Mouse (Mus musculus) embryonic facial prominence, embryonic 14.5 days (tissue): ENCODE results near the gene Sptssa. TPM values are rescaled to one million over a fixed set of nuclear protein-coding genes. Genes with fewer than 3 reads are reported as not detected.

Experiments
- microRNA counts: library from miRNA; unstranded; fragments of <30 nt; microRNA quantifications from one replicate; lab custom pipeline; 2017
- microRNA-seq: library from miRNA; unstranded; fragments of <30 nt; microRNA quantifications from one replicate; pipeline ENCODE4, GENCODE M21; 2016; ENCODE audit warnings: borderline number of aligned reads
- polyA plus RNA-seq: library from polyadenylated mRNA; unstranded; fragments of >200 nt; fragmentation: Nextera tagmentation; extraction: Ambion mirVana; gene quantifications from 2 replicates; pipeline ENCODE4 v1.2.1, GENCODE M21; 2014

Gene Sptssa
- polyA plus RNA-seq, 1 experiment from 2014 or later: 194 TPM

MicroRNAs encoded within 50 kb of the gene (microRNA counts, 519-probe panel; counts per million panel counts)
- microRNA mmu-miR-1892 (lab: Ali Mortazavi, UCI): 1,381 counts per million, percentile 5 among the panel's probes with 10 or more counts

Small RNAs within 50 kb of the gene (microRNA-seq; reads per million reads assigned to microRNA genes)
- not detected for gene Mir1892

Other genes starting within 250 kb of the Sptssa start
- 59.0 and 63.2 TPM in 2 replicates for gene Eapp, start 39.3 kb upstream of the Sptssa start, polyA plus RNA-seq
- gene Snx6, start 139.1 kb upstream of the Sptssa start, polyA plus RNA-seq: 171 and 183 TPM in 2 replicates
- gene Cfl2, start 206.3 kb upstream of the Sptssa start, polyA plus RNA-seq: 314 and 361 TPM in 2 replicates